Mouse (Mus musculus): ENCODE results near the gene Lsm12.

- no peak for TF ChIP-seq POLR2A (IDR thresholded peaks at IDR 0.05; ENCODE audit: low read depth, low read length)
- TF ChIP-seq CTCF (conservative IDR thresholded peaks at IDR 0.05; ENCODE audit: insufficient read depth, insufficient read length, low read depth, low read length), result no peak
These were observed 5.3 kb downstream of the Lsm12 start for GRCm38 (mm10) chr11:102179836-102180235.
